Mouse (Mus musculus) splenic B cell, adult 2 months (primary cell): ENCODE data around the gene Celf2.

Experiments used
- DNase-seq: peaks from one replicate; pipeline ENCODE4 v3.0.0-alpha.2; 2011; ENCODE audit warnings: low read depth, low spot score
- H3K27me3 ChIP-seq: 2 replicates; pipeline ENCODE4 v1.6.1; 2012; ENCODE audit warnings: mild to moderate bottlenecking, low read length, moderate library complexity, mixed read lengths; ENCODE audit not compliant: control insufficient read depth, poor library complexity, insufficient read depth, severe bottlenecking
- H3K36me3 ChIP-seq: 2 replicates; pipeline ENCODE4 v1.6.1; 2012; ENCODE audit warnings: mild to moderate bottlenecking, low read length, moderate library complexity, mixed read lengths; ENCODE audit not compliant: control insufficient read depth, poor library complexity, insufficient read depth, severe bottlenecking

Gene Celf2

DNA sequence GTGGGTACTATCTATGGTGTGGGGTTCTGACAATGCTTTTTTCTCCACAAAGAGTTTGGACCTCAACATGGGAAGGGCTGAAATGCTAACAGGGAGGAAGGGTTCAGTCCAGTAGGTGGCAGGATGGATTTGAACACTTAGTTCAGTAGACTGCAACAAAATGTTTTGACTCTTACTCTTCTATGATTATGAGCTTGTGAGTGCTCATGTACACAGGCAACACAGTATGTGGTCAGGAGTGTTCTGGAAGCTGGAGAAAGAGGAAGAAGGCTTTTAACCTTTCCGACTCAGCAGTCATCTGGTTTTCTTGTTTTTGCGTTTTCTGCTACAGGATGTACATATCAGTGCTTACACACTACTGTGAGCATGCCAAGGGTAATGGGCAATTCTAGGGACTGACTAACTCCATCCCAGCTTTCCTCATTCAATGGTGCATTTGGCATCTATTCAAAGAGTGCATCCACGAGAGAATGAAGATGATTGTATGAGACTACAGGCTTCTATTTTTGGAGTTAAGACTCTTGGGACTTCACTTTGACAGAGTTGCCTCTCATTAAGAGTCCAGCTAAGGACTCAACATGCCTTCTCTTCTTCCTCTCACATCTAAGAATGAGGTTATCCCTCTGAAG, 867.0 kb downstream of the Celf2 start:
- peak; percentile 77 for DNase-seq
- H3K36me3 ChIP-seq, result peaks cover 5% of the 10 kb centered on the region; the same call in 1 of the 2 replicates
- no peaks in the 10 kb centered on the region for H3K27me3 ChIP-seq

DNA sequence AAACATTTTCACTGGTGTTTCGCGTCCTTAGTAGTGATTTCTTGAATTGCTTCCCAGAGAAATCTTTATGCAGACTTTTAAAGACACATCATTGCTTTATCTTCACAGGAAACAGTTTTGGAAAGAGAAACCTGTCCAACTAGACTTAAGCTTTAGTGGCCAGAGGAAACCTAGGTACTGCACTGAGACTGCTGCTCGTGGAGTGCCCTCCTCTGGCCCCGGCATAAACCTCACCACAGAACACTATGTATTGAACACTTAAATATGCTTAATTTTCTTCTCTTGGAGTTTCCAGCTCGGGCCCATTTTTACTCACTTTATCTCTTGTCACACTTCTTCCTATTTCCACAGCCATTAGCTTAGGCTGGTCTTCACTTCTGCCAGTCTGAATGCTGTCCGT, 870.0 kb downstream of the Celf2 start:
- H3K27me3 ChIP-seq, result no peaks in the 10 kb centered on the region
- DNase-seq, result no peak
- H3K36me3 ChIP-seq, result peaks cover 6% of the 10 kb centered on the region; the same call in 1 of the 2 replicates

DNA sequence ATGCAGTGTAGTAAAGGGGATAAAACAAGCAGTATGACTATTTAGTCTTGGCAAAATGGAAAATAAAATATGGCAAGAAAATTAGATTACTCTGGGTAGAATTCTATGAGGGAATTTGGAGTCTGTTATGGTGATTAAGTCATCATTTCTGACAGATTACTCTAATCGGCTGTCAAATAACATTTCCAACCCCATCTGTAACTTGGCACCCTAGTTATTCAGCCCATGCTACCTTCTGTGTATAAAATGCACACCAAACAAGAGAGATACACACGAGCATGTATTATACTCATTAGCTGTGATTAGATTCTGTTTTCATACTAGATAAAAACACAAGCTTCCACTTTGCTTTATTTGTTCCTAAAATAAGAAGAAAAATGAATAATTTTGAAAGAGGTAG, 872.2 kb downstream of the Celf2 start:
- DNase-seq, result no peak
- Histone ChIP-seq H3K36me3 (peaks cover 6% of the 10 kb centered on the region; the same call in 1 of the 2 replicates), H3K27me3 (no peaks in the 10 kb centered on the region)

DNA sequence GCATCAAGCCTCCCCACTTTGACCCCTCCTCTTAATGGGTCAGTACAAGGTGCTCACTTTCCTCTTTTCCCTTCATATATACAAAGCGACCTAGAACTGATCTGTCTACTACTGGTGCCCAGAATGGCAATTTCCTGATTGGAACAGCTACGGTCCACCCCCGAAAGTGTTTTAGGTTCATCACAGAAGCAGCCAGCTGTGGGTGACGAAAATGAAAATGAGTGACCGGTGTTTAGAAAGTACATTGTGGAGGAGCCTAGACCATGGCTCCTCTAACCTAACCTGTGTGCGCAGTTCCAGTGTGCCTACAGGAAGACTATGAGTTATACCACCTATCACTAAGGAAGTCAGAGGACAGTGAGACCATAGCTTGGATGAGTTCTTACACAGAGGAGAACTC, 874.5 kb downstream of the Celf2 start:
- DNase-seq, result no peak
- H3K36me3 ChIP-seq, result peaks cover 5% of the 10 kb centered on the region; the same call in 1 of the 2 replicates

DNA sequence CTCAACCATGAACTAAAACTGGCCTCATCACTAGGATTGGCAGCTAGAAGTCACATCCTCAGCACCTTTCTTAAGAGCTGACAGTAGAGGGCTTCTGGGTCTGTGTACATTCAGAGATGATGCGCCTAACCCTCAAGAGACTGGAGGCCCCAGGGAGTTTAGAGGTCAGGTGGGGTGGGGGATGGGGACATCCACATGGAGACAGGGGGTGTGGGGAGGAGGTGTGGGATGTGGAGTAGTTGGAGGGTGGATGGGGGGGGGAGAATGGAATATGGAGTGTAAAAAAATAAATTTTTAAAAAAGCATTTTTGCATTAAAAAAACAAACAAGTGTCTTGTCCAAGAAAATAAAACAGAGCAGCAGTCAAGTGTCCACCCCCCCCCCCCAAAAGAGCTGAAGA, 876.2 kb downstream of the Celf2 start:
- no peak for DNase-seq
- Histone ChIP-seq H3K27me3 (no peaks in the 10 kb centered on the region), H3K36me3 (0 out of 2 replicates have a peak, but pooled peaks cover 1% of the 10 kb centered on the region)

More for the DNA sequence above, 874.5 kb downstream of the Celf2 start:
- no peaks in the 10 kb centered on the region for H3K27me3 ChIP-seq

DNA sequence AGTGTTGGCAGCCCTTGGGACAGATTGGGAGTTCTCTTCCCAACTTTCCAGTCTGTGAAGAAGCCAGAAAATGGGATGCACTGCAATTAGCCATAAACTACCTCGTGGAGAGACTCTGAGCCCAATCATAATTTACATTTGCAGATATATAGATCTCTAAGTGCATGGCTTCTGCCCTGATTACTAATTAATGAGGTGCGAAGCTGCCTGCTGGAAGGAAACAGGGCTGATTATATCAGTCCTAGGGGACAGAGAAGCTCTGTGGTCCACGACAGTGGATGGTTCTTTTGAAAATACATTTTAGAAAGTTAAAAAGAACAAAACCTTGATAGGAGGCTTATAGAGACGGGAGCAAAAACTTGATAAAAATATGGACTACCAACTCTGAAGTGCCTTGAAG, 885.6 kb downstream of the Celf2 start:
- no peak for DNase-seq
- Histone ChIP-seq H3K27me3 (no peaks in the 10 kb centered on the region), H3K36me3 (peaks cover 13% of the 10 kb centered on the region; the same call in 1 of the 2 replicates)

DNA sequence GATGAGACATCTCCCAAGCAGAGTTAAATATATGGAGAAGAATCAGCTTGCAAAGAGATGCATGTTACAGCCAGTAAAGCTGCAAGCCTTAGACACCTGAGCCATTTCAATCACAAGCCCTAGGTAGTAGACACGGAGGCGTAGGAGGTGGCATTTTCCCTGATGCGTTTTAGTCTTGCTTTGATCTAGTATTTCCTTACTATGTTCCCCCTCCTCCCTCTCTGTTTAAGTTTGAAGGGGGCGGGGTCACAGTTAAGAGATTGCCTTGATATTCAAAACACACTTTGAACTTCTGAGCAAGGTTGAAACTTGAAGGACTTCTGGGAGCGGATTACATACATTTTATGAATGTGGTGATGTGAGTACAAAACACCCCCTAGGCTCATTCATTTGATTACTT, 887.3 kb downstream of the Celf2 start:
- Histone ChIP-seq H3K27me3 (no peaks in the 10 kb centered on the region), H3K36me3 (peaks cover 13% of the 10 kb centered on the region; the same call in 1 of the 2 replicates)
- DNase-seq, result no peak

DNA sequence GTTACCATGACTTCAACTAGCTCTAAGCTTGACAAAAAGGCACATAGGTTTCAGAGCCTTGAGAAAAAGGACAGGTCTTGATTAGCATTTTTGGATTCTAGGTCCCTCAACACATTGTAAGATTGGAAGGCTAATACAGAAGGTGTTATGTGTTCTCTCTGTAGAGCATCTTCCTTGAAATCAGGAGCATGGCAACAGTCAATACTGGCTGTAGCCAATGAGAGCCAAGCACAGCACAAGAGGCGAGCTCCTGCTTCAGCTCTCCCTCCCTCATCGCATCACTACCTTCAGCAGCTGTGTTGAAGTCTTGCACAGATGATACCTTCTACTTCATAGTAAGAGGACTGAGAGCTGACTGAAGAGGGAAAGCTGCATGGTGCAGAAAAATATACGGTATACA, 890.5 kb downstream of the Celf2 start:
- peaks cover 16% of the 10 kb centered on the region for H3K36me3 ChIP-seq

DNA sequence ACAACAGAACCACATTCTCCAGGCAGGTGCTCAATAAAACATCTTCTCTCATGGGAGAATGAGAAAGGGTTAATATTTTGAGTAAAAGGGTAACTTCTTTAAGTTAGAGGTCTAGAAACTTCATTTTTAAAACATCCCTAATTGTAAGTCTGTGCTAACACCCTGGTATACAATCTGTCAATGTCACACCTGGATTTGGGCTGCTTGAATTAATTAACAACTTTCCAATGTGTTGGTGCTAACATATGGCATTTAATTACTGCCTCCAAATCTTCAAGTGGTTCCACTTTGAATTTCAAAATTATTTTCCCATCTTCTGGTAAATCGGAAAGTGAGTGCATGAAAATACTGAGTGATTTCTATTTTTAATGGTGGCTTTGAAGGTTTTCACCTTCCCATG, 890.9 kb downstream of the Celf2 start:
- Histone ChIP-seq H3K27me3 (no peaks in the 10 kb centered on the region), H3K36me3 (peaks cover 14% of the 10 kb centered on the region)
- no peak for DNase-seq

More for the DNA sequence above, 890.5 kb downstream of the Celf2 start:
- no peak for DNase-seq
- no peaks in the 10 kb centered on the region for H3K27me3 ChIP-seq

DNA sequence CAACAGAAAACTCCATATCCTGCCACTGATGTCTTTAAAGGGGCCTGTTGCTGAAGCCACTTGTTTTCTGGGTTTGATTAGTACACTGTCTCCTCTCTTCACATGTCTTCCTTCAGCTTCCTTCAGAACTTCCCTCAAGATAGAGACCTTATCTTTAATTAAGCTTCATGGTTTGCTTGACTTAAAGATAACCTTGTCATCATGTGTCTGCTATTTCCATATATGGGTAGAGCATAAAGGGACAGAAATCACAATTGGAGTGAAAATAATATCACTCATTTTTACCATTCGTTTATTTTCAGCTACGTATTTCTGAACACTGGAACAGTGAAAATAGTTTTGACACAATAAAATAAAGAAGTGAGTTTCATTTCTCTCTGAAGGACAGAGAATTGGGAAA, 905.0 kb downstream of the Celf2 start:
- DNase-seq, result no peak
- Histone ChIP-seq H3K27me3 (no peaks in the 10 kb centered on the region), H3K36me3 (peaks cover 7% of the 10 kb centered on the region)

DNA sequence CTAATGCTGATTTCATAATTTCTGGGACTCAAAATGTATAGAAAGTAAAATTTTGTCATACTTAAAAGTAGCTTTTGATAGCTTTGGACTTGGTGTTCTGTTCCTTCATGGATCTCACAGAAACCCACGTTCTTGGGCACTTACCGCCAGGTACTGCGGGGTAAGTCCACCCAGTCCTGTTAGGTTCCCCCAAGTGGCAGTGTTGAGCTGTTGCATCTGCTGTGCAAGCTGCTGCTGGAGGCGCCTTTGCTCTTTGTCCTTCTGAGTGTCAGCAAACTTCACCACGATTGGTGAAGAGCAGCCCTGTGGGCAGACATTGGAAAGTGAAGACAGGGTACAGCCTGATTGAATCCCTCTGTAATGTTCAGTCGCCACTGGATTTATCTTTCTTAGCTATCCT, 905.5 kb downstream of the Celf2 start:
- peaks cover 7% of the 10 kb centered on the region for H3K36me3 ChIP-seq
- H3K27me3 ChIP-seq, result no peaks in the 10 kb centered on the region
- no peak for DNase-seq

DNA sequence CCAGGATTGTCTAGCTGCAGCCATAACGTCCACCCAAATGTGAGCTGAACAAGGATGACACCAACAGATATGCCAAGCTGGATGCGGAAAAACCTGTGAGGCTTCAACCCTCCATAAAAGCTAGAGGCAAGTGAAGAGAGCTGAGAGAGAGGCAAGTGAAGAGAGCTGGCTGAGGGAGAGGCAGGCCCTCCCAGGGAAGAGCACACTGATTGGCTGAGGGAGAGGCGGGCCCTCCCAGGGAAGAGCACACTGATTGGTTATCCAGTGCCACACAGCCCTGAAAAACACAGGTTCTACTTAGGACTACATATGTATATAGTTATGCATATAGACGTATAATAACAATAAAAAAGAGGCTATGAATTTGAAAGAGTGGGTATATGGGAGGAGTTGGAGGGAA, 907.2 kb downstream of the Celf2 start:
- Histone ChIP-seq H3K27me3 (no peaks in the 10 kb centered on the region), H3K36me3 (peaks cover 13% of the 10 kb centered on the region)
- no peak for DNase-seq

DNA sequence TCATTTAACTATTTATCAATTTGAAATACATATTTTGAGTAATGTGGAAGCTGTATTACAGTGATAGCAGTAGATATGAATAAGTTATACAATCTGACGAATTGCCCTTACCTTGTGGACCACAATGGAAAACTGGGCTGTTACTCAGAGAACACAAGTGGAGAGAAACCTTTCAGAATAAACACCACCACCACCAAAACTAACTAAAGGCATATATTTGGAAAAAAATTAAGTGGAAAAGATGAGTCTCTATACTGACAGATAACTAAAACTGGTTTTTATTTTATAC, 910.5 kb downstream of the Celf2 start:
- peaks cover 15% of the 10 kb centered on the region for H3K36me3 ChIP-seq
- no peak for DNase-seq

DNA sequence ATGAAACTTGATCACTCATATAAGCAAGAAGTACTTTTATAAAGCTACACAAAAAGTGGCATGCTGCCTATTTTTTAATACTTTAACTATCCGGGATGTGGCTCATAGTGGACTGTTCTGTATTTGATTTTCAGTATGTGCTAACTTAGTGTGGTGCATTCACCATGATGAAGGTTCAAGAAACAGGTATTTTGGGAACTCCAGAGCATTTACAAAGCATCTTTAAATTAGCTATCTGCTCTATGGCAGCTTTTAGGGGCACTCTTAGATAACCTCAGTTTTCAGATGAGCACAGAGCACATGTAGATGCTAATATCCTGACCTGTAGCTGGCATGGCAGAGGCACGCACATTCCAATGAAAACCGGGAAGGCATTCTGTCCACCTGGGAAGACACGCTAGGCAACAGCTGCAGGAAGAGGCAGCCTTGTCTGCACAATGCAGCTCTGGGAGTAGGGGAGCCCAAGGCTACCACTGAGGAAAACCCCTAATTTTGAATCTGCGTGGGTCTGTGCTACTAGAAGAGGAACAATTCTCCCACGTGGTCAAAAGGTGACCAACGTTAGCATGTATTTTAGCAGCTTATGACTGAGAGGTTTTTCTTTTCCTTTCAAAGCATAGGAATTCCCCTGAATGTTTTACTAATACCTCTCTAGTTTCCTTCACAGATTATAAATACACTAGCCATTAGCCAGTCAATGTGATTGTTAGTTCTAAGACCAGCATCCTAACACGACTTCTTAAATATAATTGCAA, 911.1 kb downstream of the Celf2 start:
- H3K27me3 ChIP-seq, result no peaks in the 10 kb centered on the region
- peaks cover 15% of the 10 kb centered on the region for H3K36me3 ChIP-seq
- peak; percentile 46 for DNase-seq

More for the DNA sequence above, 910.5 kb downstream of the Celf2 start:
- H3K27me3 ChIP-seq, result no peaks in the 10 kb centered on the region

DNA sequence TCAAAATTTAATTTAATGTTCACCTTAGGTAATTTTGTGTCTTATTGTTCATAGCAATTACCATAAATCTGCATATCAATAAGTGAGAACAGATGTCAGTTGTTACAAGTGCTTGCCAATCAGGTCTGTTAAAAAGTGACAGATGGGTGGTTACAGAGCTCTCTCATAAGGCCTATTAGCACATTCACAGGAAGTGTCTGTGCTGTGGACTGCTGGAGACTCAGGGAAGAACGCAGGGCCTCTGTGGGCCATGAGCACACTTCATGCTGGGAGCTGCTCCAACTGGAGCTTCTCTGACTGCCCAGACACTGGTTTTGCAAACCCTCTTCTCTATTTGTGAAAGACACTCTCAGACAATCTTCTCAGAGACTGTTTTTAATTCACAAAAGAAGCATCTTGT, 914.6 kb downstream of the Celf2 start:
- Histone ChIP-seq H3K27me3 (no peaks in the 10 kb centered on the region), H3K36me3 (peaks cover 20% of the 10 kb centered on the region)
- no peak for DNase-seq
